Mouse (Mus musculus) cortical plate, adult 2 months (tissue): ENCODE measurements around the gene 4930402H24Rik. TPM values are rescaled to one million over a fixed set of nuclear protein-coding genes. Genes with fewer than 3 reads are reported as not detected.
A peak's percentile ranks its signal among the peaks of the same experiment; 100 is the strongest.

Experiments used
- H3K27ac ChIP-seq: fragments of 200-500 bp; 2 replicates; pipeline ENCODE4 v1.5.1; 2012; ENCODE audit warnings: low read length, control low read depth, inconsistent platforms; ENCODE audit not compliant: insufficient read depth
- H3K4me1 ChIP-seq: fragments of 200-500 bp; 2 replicates; pipeline ENCODE4 v1.6.1; 2011; ENCODE audit warnings: low read length; ENCODE audit not compliant: control insufficient read depth, insufficient read depth
- H3K4me3 ChIP-seq: fragments of 200-500 bp; 2 replicates; pipeline ENCODE4 v1.5.1; 2011; ENCODE audit warnings: mild to moderate bottlenecking, low read length, control low read depth; ENCODE audit not compliant: insufficient read depth
- CTCF ChIP-seq: fragments of 200-500 bp; IDR thresholded peaks from 2 replicates; pipeline ENCODE4 v1.5.1; 2011; ENCODE audit warnings: mild to moderate bottlenecking, control low read depth, low read length; ENCODE audit not compliant: insufficient read depth; ENCODE audit errors: extremely low read depth
- POLR2A ChIP-seq: fragments of 200-500 bp; IDR thresholded peaks from 2 replicates; pipeline ENCODE4 v1.6.1; 2011; ENCODE audit warnings: mild to moderate bottlenecking, low read length, control low read depth; ENCODE audit not compliant: insufficient read depth; ENCODE audit errors: extremely low read depth
- polyA plus RNA-seq: library from polyadenylated mRNA; depleted of rRNA; stranded (reverse); fragments of >200 nt; gene quantifications from 2 replicates; pipeline ENCODE4 v1.2.3, GENCODE M21; 2012

Gene 4930402H24Rik
- polyA plus RNA-seq, 1 experiment = 62.4 TPM

DNA sequence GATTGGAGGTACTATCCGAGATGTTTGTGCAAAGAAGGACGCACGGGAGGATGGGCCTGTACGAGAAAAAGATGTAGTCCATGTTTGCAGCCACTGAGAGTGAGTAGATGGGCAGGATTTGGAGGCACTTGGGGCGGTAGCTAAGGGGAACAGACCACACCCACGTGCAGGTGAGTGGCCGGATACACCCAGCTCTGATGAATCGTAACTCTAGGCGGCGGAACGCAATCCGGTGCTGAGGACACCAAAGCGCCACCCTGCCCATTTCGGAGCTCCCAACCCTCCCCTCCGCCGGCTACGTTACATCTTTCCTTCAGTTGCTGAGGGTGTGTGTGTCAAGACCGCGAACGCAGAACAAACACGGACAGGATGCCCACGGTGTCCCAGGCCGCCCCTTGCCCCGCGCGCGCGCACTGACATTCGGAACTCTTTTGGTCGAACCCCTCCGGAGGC, 209.5 kb downstream of the 4930402H24Rik start:
- no peak for TF ChIP-seq POLR2A
- no peak for TF ChIP-seq CTCF
- H3K27ac ChIP-seq = no peak overlapping the region
- H3K4me1 ChIP-seq = no peaks in the 10 kb centered on the region
- H3K4me3 ChIP-seq = peak overlapping the region; percentile 30

DNA sequence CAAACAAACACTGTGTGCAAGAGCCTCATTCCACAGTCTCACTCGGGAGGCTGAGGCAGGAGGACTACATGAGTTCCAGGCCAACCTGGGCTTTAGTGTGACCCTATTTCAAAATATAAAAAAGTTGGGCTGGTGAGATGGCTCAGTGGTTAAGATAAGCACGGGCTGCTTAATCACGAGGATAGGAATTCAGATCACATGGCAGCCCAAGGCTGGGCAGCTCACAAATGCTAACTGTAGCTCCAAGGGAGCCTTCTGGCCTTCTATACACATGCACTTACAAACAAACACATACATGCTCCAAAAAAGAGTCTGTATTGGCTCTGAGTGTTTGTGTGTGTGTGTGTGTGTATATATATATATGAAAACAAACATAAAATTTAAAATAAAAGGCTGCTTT, 212.6 kb downstream of the 4930402H24Rik start:
- Histone ChIP-seq H3K4me3 (no peak overlapping the region), H3K4me1 (no peaks in the 10 kb centered on the region), H3K27ac (no peak overlapping the region)
- TF ChIP-seq CTCF = no peak
- no peak for TF ChIP-seq POLR2A

GRCm38 (mm10) chr2:130689011-130689410, 217.2 kb downstream of the 4930402H24Rik start:
- Histone ChIP-seq H3K4me1 (no peaks in the 10 kb centered on the region), H3K4me3 (no peak overlapping the region), H3K27ac (no peak overlapping the region)
- TF ChIP-seq POLR2A (no peak), CTCF (no peak)

GRCm38 (mm10) chr2:130685426-130685825, 220.8 kb downstream of the 4930402H24Rik start:
- Histone ChIP-seq H3K4me3 (no peak overlapping the region), H3K27ac (no peak overlapping the region)
- TF ChIP-seq POLR2A (no peak), CTCF (no peak)

DNA sequence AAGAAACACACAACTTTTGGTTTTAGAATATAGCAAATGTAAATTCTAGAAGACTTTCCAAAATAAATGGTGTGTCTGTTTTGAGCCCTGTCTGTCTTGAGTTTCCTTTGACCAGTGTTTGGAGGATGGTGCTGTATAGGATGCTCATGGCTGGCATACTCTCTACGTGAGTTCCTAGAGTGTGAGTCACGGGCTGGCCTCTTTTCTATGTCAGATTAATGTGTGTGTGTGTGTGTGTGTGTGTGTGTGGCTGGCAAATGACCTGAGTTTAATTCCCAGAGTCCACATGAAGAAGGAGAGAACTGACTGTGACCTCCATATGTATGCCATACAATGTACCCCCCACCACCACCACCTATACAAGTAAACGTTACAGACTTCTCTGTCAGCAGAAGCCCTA, 224.7 kb downstream of the 4930402H24Rik start:
- no peak overlapping the region for H3K27ac ChIP-seq
- H3K4me3 ChIP-seq = no peak overlapping the region
- TF ChIP-seq POLR2A (no peak), CTCF (no peak)
- H3K4me1 ChIP-seq = no peaks in the 10 kb centered on the region

More at GRCm38 (mm10) chr2:130685426-130685825, 220.8 kb downstream of the 4930402H24Rik start:
- no peaks in the 10 kb centered on the region for H3K4me1 ChIP-seq

DNA sequence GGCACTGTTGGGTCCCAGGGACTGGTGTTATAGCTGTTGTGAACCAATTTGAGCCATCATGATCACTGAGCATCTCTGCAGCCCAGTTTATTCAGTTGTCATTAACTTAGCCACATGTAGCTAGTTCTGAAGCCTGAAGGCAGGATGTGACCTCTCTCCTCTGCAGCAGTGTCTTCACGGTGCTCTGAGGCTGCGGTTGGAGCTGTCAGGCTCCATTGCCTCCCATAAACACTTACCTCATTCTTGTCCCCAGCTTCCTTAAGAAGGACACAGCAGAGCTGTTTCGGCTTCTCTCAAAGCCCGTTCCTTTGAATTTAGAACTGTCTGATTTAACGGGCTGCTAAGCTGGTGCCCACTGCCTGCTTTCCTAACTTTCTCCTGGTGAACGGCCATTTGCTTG, 226.3 kb downstream of the 4930402H24Rik start:
- Histone ChIP-seq H3K27ac (no peak overlapping the region), H3K4me3 (no peak overlapping the region), H3K4me1 (no peaks in the 10 kb centered on the region)
- TF ChIP-seq POLR2A = no peak
- TF ChIP-seq CTCF = no peak

DNA sequence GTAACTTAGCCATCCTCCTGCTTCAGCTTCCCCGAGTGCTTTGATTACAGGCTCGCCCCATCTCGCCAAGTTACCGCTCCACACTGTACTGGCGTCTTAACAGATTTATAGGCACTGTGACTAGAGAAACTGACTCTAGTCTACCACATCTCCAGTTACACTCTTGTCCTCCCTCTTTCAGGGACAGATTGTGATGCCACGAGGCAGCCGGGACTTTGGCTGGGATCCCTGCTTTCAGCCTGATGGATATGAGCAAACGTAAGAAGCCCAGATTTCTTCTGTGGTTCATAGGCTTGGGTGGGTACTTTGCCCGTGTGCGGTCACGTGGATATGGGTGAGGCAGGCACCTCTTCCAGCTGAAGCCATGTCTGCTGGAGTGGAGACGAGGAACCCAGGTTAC, 227.1 kb downstream of the 4930402H24Rik start:
- Histone ChIP-seq H3K27ac (no peak overlapping the region), H3K4me1 (no peaks in the 10 kb centered on the region), H3K4me3 (no peak overlapping the region)
- no peak for TF ChIP-seq CTCF

DNA sequence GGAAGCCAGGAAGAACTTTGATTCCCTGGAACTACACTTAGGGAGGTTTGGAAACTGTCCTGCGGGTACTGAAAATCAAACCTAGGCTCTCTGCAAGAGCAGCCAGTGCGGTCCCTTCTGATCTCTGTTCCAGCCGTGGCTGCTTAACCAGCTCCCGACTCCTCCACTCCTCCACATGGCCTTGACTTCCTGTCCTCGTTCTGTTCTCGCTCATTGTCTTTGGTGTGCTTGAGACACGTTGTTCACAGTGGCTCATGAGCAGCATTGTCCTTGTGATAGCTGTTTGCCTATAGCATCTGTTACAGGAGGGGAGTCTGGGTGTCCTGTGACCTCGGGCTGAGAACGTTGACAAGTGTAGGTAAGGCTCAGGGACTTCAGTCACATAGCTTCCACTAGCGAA, 229.0 kb downstream of the 4930402H24Rik start:
- no peak overlapping the region for H3K4me3 ChIP-seq
- TF ChIP-seq CTCF (no peak), POLR2A (no peak)
- H3K4me1 ChIP-seq = no peaks in the 10 kb centered on the region
- H3K27ac ChIP-seq = no peak overlapping the region

DNA sequence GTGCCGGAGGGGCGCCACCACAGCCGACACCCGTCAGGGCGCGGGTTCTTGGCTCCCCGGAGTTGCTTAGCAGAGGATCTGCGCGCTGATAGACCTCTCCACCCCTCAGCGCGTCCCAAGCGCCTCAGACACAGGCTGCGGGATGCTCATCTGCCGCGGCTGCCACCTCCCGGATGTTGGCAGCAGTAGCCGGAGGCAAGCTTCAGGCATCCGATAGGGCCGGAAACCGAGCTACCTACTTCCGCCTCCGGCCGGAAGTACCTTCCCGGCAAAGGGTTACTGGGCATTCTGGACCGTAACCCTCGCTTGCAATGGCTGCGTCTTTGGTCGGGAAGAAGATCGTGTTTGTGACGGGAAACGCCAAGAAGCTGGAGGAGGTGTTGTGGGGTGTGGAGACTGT, 238.6 kb downstream of the 4930402H24Rik start, which contains the start of gene Itpa:
Gene Itpa, plus strand, starts transcription at position 52 of the 400 bp plus-strand sequence.
- Histone ChIP-seq H3K27ac (peak within 1 kb of the TSS; percentile 79), H3K4me1 (peaks cover 3% of the 10 kb centered on the region; the same call in 1 of the 2 replicates), H3K4me3 (peak within 1 kb of the TSS; percentile 84)
- TF ChIP-seq CTCF = no peak
- TF ChIP-seq POLR2A = peak; percentile 86

DNA sequence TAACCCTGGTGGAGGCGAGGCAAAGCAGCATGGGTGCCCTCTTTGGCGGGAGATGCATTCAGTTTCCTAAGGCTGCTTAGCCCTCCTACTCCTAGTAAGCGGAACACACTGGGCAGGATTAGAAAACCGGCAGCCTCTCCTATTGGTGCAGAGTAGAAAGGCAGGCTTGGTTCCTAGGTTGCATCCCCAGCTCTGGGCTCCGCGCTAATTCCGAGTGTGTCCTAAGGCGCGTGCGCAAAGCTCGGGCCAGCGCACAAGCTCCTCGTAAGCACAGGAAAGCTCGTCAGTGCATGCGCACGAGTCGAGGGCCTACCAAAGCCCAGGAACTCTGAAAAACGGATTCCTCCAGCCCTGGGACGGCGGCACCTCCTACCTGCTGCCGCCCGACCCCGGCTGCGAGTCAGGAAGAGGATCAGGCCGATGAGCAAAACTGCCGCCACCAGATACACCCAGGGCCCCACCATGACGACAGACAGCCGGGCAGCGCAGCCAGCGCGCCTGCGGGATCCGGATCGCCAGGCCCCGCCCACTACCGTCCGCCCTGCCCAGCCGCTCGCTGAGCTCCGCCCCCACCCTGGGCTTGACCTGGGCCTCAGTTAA, 242.0 kb downstream of the 4930402H24Rik start, which contains the start of gene Ddrgk1:
Gene Ddrgk1, minus strand, starts transcription at position 558 of the 600 bp plus-strand sequence.
- H3K27ac ChIP-seq = peak within 1 kb of the TSS; percentile 97
- H3K4me3 ChIP-seq = peak within 1 kb of the TSS; percentile 39
- H3K4me1 ChIP-seq = peaks cover 3% of the 10 kb centered on the region; the same call in 1 of the 2 replicates
- TF ChIP-seq CTCF = peak; percentile 21; the same call in 1 of the 2 replicates
- TF ChIP-seq POLR2A = peak; percentile 80; the same call in 1 of the 2 replicates

- Histone ChIP-seq H3K27ac (no peak overlapping the region), H3K4me3 (peak overlapping the region; percentile 39; the same call in 1 of the 2 replicates), H3K4me1 (peaks cover 3% of the 10 kb centered on the region; the same call in 1 of the 2 replicates)
- TF ChIP-seq POLR2A (no peak), CTCF (no peak)
These were observed 242.9 kb downstream of the 4930402H24Rik start for GRCm38 (mm10) chr2:130663342-130663741.
